In the genomic region with DNA sequence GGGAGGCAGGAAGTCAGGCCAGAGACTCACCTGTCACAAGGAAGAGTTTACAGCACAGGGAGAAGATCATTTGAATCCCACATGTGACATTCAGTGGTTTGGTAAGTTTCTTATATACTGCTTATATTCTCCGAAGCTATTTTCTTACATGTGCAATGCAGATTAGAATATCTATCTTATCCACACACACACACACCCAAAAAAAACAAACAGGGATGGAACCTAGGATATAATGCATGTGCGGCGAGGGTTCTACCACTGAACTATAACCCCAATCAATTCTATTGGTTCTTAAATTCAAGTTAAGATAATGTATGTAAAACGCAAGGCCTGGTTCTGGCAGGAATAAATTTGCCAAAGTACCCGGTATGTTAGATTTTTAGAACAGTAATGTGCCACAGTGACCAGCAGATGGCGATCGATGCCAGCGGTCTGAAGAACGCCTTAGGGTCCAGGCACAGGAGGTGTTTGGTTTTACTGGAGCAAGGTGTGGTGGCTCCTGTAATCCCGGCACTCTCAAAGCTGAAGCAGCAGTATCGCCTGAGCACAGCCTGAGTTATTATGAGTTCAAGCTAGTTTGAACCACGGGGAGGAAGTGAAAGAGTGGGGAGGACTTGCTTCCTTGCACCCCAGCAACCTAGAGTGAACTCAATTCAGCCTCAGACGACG, we compare ENCODE assay signal across 8 mouse cellular contexts. TPM values are rescaled to one million over a fixed set of nuclear protein-coding genes. Genes with fewer than 3 reads are reported as not detected.
DNase-seq lines count a peak whose midpoint lies in the region; ATAC-seq and TF ChIP-seq lines count a peak whose summit lies in the region.

No protein-coding gene starts in this region.

- H3K9ac ChIP-seq in liver, embryonic 14.5 days (replicated peaks): no peak overlapping the region

- H3K27ac ChIP-seq in bone marrow macrophage, adult 2 months (ENCODE audit: insufficient read depth, low read depth, low read length): no peak overlapping the region; the same call in 1 of the 2 replicates
- H3K27ac ChIP-seq in embryonic fibroblast, embryonic 13.5 days (ENCODE audit: insufficient read depth, low read length): no peak overlapping the region
- no peak overlapping the region for H3K27ac ChIP-seq in liver, embryonic 14.5 days

- peak overlapping the region; percentile 35; the same call in 1 of the 2 replicates for H3K4me2 ChIP-seq in liver, embryonic 14.5 days (ENCODE audit: low read depth)

- no peak for TF ChIP-seq POLR2A in bone marrow macrophage, adult 2 months (IDR thresholded peaks at IDR 0.05; ENCODE audit: borderline replicate concordance, low read depth, low read length)
- no peak for TF ChIP-seq POLR2A in embryonic fibroblast, embryonic 13.5 days (IDR thresholded peaks at IDR 0.05; ENCODE audit: low read depth, low read length)

- H3K36me3 ChIP-seq in liver, embryonic 14.5 days (replicated peaks; ENCODE audit: control insufficient read depth, insufficient read depth, low read depth): no peaks in the 10 kb centered on the region

- WGBS in liver, embryonic 14.5 days (ENCODE audit: insufficient replicate concordance): 10% methylated on average over 14 of the region's 14 CpGs

- peak; percentile 81 for TF ChIP-seq CTCF in bone marrow macrophage, adult 2 months (IDR thresholded peaks at IDR 0.05; ENCODE audit: low read depth, low read length)
- TF ChIP-seq CTCF in embryonic fibroblast, embryonic 13.5 days (IDR thresholded peaks at IDR 0.05; ENCODE audit: borderline replicate concordance, insufficient read depth, low read length): peak; percentile 93
- peak; percentile 89 for TF ChIP-seq CTCF in liver, embryonic 14.5 days (IDR thresholded peaks at IDR 0.05; ENCODE audit: low read depth)

- H3K9me3 ChIP-seq in liver, embryonic 14.5 days (ENCODE audit: control insufficient read depth, low read length): no peaks in the 10 kb centered on the region

- peak; percentile 46; the same call in 1 of the 2 replicates for TF ChIP-seq EP300 in liver, embryonic 14.5 days (IDR thresholded peaks at IDR 0.05; ENCODE audit: low read depth)

- H3K4me1 ChIP-seq in bone marrow macrophage, adult 2 months (ENCODE audit: control insufficient read depth, insufficient read depth, low read length): peaks cover 10% of the 10 kb centered on the region
- H3K4me1 ChIP-seq in embryonic fibroblast, embryonic 13.5 days (ENCODE audit: control insufficient read depth, insufficient read depth, low read length): peaks cover 8% of the 10 kb centered on the region
- H3K4me1 ChIP-seq in liver, embryonic 14.5 days (replicated peaks; ENCODE audit: control insufficient read depth in 2 of 2, insufficient read depth in 2 of 2, low read length in 1 of 2): peaks cover 4 to 11% of the 10 kb centered on the region in 2 experiments

- peak; percentile 80 for DNase-seq in 3T3-L1 (ENCODE audit: low read depth, low spot score)
- DNase-seq in A20 (ENCODE audit: low read depth, low spot score): peak; percentile 71
- DNase-seq in kidney, postnatal 10 days: peak; percentile 80
- peak; percentile 33 to 46 (median 34) for DNase-seq in liver, embryonic 14.5 days (ENCODE audit: low read depth in 3 of 3, low spot score in 3 of 3)
- DNase-seq in right cerebral cortex, adult 18-20 months: peak; percentile 58
- no peak for DNase-seq in Muller cell, postnatal 12 days (ENCODE audit: inconsistent ontology term)

- H3K27me3 ChIP-seq in liver, embryonic 14.5 days (ENCODE audit: control insufficient read depth, insufficient read depth, low read length): no peaks in the 10 kb centered on the region

- H3K4me3 ChIP-seq in bone marrow macrophage, adult 2 months (ENCODE audit: insufficient read depth, low read length): peak overlapping the region; percentile 5; the same call in 1 of the 2 replicates
- no peak overlapping the region for H3K4me3 ChIP-seq in embryonic fibroblast, embryonic 13.5 days (ENCODE audit: insufficient read depth, low read length)
- H3K4me3 ChIP-seq in liver, embryonic 14.5 days (ENCODE audit: insufficient read depth in 1 of 2, low read depth in 2 of 2, low read length in 2 of 2): no peak overlapping the region

- peak; percentile 44 for ATAC-seq in liver, embryonic 14.5 days (ENCODE audit: insufficient read depth)

RNA-seq across cellular contexts. Expression of gene Zfp90, which starts 3.2 kb away (rescaled TPM):
- 27.0 and 28.9 TPM in 2 replicates for polyA plus RNA-seq in bone marrow macrophage, adult 2 months (2012; ENCODE audit: insufficient read depth, insufficient read length, missing spikeins)
- 10.1 and 11.7 TPM in 2 replicates for polyA plus RNA-seq in embryonic fibroblast, embryonic 13.5 days (2011; ENCODE audit: insufficient read length, low read depth, missing spikeins)
- polyA plus RNA-seq in liver, embryonic 14.5 days (2012; rRNA removed): 1.2 and 1.9 TPM in 2 replicates
- 1.9 and 2.4 TPM in 2 replicates for polyA plus RNA-seq in liver, embryonic 14.5 days (2014; fragmentation: Nextera tagmentation; extraction: Ambion mirVana)
